Mouse (Mus musculus): Measurements from ENCODE around the gene Prkag1.

Gene Prkag1

DNA sequence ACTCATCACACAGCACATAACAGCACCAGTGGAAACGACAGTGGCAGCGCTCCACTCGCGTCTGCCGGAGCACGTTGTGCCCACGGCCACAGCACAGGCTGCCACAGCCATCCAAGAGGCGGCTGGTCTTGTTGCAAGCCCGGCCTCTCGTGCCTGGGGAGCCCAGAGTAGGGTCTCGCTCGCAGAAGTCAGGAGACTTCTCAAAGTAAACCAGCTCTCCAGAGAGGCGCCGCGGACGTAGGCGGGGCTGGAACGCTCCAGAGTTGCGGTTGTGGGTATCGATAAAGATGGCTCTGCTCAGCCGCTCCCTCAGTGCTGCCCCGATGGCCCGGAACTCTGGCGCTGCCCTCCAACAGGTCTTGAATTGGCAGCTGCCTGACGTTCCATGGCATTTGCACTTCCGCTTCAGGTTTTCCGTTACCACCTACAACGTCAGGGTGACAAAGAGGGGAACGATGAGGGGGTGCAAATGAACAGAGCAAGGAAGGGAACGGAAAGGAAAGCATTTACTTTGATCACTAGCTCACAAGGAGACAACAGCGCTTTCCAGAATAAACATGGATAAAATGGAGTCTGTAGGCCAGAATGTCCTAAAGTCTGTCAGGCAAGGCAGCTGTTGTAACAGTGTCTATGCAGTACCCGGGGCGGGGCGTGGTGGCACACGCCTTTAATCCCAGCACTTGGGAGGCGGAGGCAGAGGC, 58.7 kb downstream of the Prkag1 start:
- DNase-seq (ENCODE audit: low read depth, low spot score): no peak

DNA sequence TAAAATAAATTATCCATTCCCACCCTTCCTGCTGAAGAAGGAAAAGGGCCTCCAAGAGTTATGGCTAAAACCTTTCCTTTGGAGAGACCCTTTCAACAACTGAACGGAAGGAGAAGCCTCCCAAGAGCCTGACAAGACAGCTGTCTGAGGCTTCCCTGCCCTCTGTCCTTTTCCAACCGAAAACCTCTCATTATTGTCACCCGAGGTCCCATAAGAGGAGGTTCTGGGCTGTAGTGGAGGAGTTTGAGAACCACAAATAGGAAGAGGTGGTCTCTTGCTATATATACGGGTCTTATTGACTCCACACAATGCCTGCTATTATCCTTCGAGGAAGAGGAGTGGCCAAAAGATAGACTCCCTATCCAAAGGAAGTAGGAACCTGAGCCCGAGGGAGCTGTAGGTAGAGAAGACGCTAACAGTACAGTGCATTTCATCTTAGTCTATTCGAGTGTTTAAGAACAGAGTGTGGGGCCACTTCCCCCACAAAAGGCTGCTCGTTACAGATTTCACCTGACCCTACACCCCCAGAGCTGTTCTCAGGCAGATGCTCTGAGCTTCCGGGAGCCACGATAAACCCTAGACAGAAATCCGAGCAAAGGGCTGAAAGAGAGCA, 59.4 kb downstream of the Prkag1 start:
- DNase-seq (ENCODE audit: low read depth, low spot score): no peak

DNA sequence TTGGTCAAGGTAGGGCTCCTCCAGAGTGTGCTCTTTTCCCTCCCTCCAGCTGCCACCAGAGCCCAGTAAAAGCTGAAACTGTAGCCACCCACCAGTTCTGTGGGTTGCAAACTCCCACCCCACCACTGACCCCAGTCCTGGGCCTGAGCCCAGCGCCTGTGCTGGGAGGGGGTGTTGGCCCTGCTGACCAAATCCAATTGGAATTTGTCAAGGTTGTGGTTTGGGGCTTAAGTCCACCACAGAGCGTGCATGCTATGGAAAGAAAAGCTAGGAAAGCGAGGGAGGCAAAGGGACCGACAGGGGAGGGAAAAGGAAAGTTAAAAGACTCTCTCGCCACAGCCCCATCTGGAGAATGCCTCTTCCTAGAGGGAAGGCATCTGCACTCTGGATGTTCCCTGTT, 63.1 kb downstream of the Prkag1 start:
- no peak for DNase-seq (ENCODE audit: low read depth, low spot score)

DNA sequence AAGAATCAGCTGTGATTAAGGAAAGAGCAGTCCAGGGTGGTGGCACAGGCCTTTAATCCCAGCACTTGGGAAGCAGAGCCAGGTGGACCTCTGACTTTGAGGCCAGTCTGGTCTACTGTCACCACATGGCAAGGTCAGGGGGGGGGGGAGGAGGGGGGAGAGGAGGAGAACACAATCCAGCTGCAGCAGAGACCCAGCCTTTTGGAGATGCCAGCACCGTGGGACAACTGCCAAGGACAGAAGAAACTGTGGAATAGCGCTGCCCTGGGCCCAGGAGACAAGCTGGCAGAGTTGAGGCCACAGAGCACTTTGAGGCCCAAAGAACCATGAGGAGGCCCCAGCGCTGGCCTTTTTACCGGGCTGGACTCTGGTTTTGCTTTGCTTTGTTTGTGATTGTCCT, 65.4 kb downstream of the Prkag1 start:
- DNase-seq (ENCODE audit: low read depth, low spot score): no peak
